Mouse (Mus musculus) erythroblast, embryonic 14.5 days (primary cell): ENCODE results near the gene Mettl7a3.

Experiments
- GATA1 ChIP-seq: IDR thresholded peaks from 2 replicates; pipeline ENCODE4 v1.6.1; 2012; ENCODE audit warnings: low read length, inconsistent platforms, mixed read lengths
- TAL1 ChIP-seq: IDR thresholded peaks from 3 replicates; pipeline ENCODE4 v1.6.1; 2012; ENCODE audit warnings: low read length, inconsistent platforms, mixed read lengths

DNA sequence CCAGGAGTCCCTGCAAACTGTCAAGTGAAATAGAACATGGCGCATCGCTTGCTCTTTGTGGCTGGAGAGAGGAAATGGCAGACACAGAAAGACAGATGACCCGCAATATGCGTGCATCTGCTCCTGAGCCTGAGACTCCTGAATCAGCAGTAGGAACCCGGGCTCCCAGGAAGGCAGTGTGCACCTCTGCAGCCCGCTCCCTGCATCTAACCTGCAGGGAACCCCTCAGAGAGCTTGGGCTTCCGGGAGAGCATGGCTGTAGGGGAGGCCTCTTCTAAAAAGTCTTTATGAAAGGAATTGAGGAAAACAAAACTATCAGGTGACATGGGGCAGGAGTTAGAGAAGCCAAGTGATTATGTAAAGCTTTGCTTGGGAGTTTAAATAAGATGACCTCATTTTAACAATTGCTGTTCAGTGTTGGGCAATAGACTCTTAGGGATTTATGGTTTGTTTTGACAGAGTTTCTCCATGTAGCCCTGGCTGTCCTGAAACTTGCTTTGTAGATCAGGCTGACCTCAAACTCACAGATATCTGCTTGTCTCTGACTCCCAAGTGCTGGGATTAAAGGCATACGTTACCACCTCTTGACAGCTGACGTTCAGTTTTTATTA, 14.3 kb upstream of the Mettl7a3 start:
- TF ChIP-seq GATA1 (no peak), TAL1 (no peak)
